Mouse (Mus musculus) embryonic facial prominence, embryonic 12.5 days (tissue): ENCODE measurements around the gene Insig2. TPM values are rescaled to one million over a fixed set of nuclear protein-coding genes. Genes with fewer than 3 reads are reported as not detected.

Experiments used
- ATAC-seq: fragments of 200-750 bp; cut with Nextera tagmentation; 2 replicates; pipeline ENCODE4 v1.8.0; 2017; ENCODE audit not compliant: insufficient number of reproducible peaks, insufficient read depth, low FRiP score, low TSS enrichment
- H3K27ac ChIP-seq: fragments of 300-500 bp; sonication (generic); 2 replicates; pipeline ENCODE4 v1.5.1; 2016; ENCODE audit warnings: mild to moderate bottlenecking
- H3K27me3 ChIP-seq: fragments of 300-500 bp; sonication (generic); 2 replicates; pipeline ENCODE4 v1.6.1; 2016; ENCODE audit warnings: mild to moderate bottlenecking, moderate library complexity
- H3K36me3 ChIP-seq: fragments of 300-500 bp; sonication (generic); 2 replicates; pipeline ENCODE4 v1.6.1; 2016; ENCODE audit warnings: mild to moderate bottlenecking
- H3K4me1 ChIP-seq: fragments of 300-500 bp; sonication (generic); 2 replicates; pipeline ENCODE4 v1.6.1; 2016
- H3K4me2 ChIP-seq: fragments of 300-500 bp; sonication (generic); replicated peaks from 2 replicates; pipeline ENCODE4 v1.6.1; 2016; ENCODE audit warnings: mild to moderate bottlenecking, moderate library complexity
- H3K4me3 ChIP-seq: fragments of 300-500 bp; sonication (generic); 2 replicates; pipeline ENCODE4 v1.5.1; 2016; ENCODE audit warnings: mild to moderate bottlenecking
- H3K9ac ChIP-seq: fragments of 300-500 bp; sonication (generic); 2 replicates; pipeline ENCODE4 v1.6.1; 2016; ENCODE audit warnings: mild to moderate bottlenecking, moderate library complexity
- H3K9me3 ChIP-seq: fragments of 300-500 bp; sonication (generic); 2 replicates; pipeline ENCODE4 v1.6.1; 2016; ENCODE audit warnings: mild to moderate bottlenecking, moderate library complexity
- WGBS: fragments of 180-500 bp; shearing (Covaris S2); methylation state at CpG from one replicate; pipeline ENCODE4 v1.1.7; 2016; 5-methylcytosine and 5-hydroxymethylcytosine counted together
- polyA plus RNA-seq: library from polyadenylated mRNA; unstranded; fragments of >200 nt; fragmentation: Nextera tagmentation; extraction: Ambion mirVana; gene quantifications from 2 replicates; pipeline ENCODE4 v1.2.1, GENCODE M21; 2016

Gene Insig2
- polyA plus RNA-seq, 1 experiment from 2014 or later: 23.3 TPM

DNA sequence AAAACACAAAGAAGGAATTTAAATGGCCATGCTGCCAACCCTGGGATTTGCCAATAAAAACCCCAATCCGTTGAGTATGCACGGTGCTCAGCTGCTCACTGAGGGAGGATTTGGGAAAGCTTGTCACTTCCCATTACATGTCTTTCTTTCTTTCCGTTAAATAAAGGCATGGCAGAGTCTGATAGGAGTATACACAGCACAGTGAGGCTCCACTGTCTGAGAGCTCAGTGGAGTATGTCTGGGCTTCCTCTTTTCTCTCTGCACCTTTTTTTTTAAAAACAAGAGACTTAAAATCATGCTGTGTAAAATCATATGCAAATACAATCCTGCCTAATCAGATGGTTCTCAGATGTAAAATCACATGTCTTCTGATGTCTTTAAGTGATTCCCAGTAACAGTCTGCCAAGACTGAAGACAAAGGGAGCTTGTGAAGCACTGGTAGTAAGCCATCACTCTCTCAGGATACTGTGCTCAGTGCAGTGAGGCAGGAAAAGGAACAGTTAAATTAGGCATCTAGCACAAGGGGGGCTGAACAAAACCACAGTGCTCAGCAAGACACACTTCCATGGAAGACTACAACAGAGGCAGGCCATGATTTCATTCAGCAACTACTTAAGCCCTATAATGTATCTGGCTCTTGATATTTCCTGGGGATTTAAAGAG lies 17.5 kb downstream of the Insig2 start:
- H3K4me2 ChIP-seq: no peak overlapping the region
- WGBS: 61% methylated on average over 3 of the region's 3 CpGs
- H3K4me1 ChIP-seq: no peaks in the 10 kb centered on the region
- peaks cover 9% of the 10 kb centered on the region; the same call in 1 of the 2 replicates for H3K36me3 ChIP-seq
- H3K9ac ChIP-seq: no peak overlapping the region
- ATAC-seq: no peak
- H3K9me3 ChIP-seq: no peaks in the 10 kb centered on the region
- H3K27me3 ChIP-seq: no peaks in the 10 kb centered on the region
- no peak overlapping the region for H3K27ac ChIP-seq
- no peak overlapping the region for H3K4me3 ChIP-seq

- H3K9me3 ChIP-seq: no peaks in the 10 kb centered on the region
- no peak overlapping the region for H3K9ac ChIP-seq
- H3K27me3 ChIP-seq: no peaks in the 10 kb centered on the region
- H3K27ac ChIP-seq: no peak overlapping the region
- 91% methylated on average over 1 of the region's 1 CpGs for WGBS
- ATAC-seq: no peak
- no peaks in the 10 kb centered on the region for H3K4me1 ChIP-seq
- H3K36me3 ChIP-seq: peaks cover 9% of the 10 kb centered on the region; the same call in 1 of the 2 replicates
- H3K4me3 ChIP-seq: no peak overlapping the region
- no peak overlapping the region for H3K4me2 ChIP-seq
Observed at GRCm38 (mm10) chr1:121313181-121313580, 19.2 kb downstream of the Insig2 start.

GRCm38 (mm10) chr1:121312326-121312725 lies 20.1 kb downstream of the Insig2 start:
- WGBS: 90% methylated on average over 4 of the region's 4 CpGs
- ATAC-seq: no peak
- no peaks in the 10 kb centered on the region for H3K4me1 ChIP-seq

DNA sequence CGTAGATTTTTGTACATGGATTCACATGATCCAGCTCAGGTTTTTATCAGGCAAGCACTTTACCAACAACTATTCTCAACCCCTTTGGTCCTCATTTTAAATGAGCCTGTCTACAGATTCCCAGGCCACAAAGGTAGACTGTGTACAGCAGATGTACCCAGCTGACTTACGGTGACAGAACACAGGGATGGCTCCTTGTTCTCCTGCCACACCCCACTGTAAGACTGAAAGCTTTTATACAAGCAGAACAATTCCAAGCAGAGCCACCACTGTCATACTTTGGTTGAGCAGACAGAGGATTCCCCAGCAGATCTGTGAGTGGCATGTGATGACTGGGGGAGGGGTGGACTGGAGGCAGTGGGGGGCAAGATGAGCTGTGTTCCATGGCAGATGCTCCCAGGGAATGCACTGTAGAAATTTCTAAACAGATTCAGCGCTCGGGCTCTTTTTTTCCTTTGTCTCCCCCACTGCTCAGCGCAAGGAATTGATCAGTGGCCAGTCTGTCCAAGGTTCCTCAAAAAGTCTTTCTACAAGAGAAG lies 35.6 kb downstream of the Insig2 start:
- H3K4me3 ChIP-seq: no peak overlapping the region
- no peak overlapping the region for H3K9ac ChIP-seq
- no peaks in the 10 kb centered on the region for H3K36me3 ChIP-seq
- no peaks in the 10 kb centered on the region for H3K4me1 ChIP-seq
- no peaks in the 10 kb centered on the region for H3K27me3 ChIP-seq
- no peak overlapping the region for H3K27ac ChIP-seq
- H3K9me3 ChIP-seq: no peaks in the 10 kb centered on the region
- no peak overlapping the region for H3K4me2 ChIP-seq
- WGBS: 86% methylated on average over 5 of the region's 5 CpGs
- ATAC-seq: no peak

More at GRCm38 (mm10) chr1:121312326-121312725, 20.1 kb downstream of the Insig2 start:
- Histone ChIP-seq H3K27me3 (no peaks in the 10 kb centered on the region), H3K9ac (no peak overlapping the region), H3K36me3 (peaks cover 9% of the 10 kb centered on the region; the same call in 1 of the 2 replicates), H3K27ac (no peak overlapping the region), H3K4me2 (no peak overlapping the region), H3K9me3 (no peaks in the 10 kb centered on the region), H3K4me3 (no peak overlapping the region)

- no peaks in the 10 kb centered on the region for H3K27me3 ChIP-seq
- no peaks in the 10 kb centered on the region for H3K36me3 ChIP-seq
- H3K4me2 ChIP-seq: no peak overlapping the region
- no peak overlapping the region for H3K4me3 ChIP-seq
- WGBS: 61% methylated on average over 3 of the region's 3 CpGs
- no peaks in the 10 kb centered on the region for H3K9me3 ChIP-seq
- H3K4me1 ChIP-seq: no peaks in the 10 kb centered on the region
- no peak overlapping the region for H3K27ac ChIP-seq
- ATAC-seq: no peak
- H3K9ac ChIP-seq: no peak overlapping the region
Observed at GRCm38 (mm10) chr1:121293571-121293970, 38.8 kb downstream of the Insig2 start.

DNA sequence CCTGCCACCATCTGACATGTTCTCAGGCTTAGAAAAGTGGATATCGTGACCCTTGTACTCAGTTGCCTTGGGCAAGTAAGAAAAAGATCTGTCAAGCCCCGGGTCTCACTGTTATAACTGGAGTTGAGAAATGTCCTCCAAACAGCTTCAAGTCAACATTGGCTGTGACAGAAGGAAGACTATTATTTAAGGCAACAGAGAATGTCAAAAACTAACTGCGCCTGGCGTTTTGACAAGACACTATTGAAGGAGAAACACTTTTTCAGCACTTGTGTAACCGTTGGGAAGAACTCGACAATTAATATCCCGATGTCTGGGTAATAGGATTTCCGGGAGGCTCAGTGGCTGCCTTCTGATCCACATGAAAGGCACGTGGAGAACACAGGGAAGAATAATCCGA lies 41.5 kb downstream of the Insig2 start:
- no peak overlapping the region for H3K4me2 ChIP-seq
- no peaks in the 10 kb centered on the region for H3K9me3 ChIP-seq
- no peaks in the 10 kb centered on the region for H3K36me3 ChIP-seq
- no peaks in the 10 kb centered on the region for H3K4me1 ChIP-seq
- H3K4me3 ChIP-seq: no peak overlapping the region
- no peak overlapping the region for H3K27ac ChIP-seq
- ATAC-seq: no peak
- H3K27me3 ChIP-seq: no peaks in the 10 kb centered on the region
- no peak overlapping the region for H3K9ac ChIP-seq
- WGBS: 76% methylated on average over 10 of the region's 10 CpGs

GRCm38 (mm10) chr1:121290340-121290739 lies 42.0 kb downstream of the Insig2 start:
- H3K9me3 ChIP-seq: no peaks in the 10 kb centered on the region
- WGBS: 65% methylated on average over 5 of the region's 5 CpGs
- no peak overlapping the region for H3K4me2 ChIP-seq
- no peaks in the 10 kb centered on the region for H3K27me3 ChIP-seq
- H3K4me1 ChIP-seq: no peaks in the 10 kb centered on the region
- H3K27ac ChIP-seq: no peak overlapping the region
- no peak for ATAC-seq
- no peak overlapping the region for H3K9ac ChIP-seq
- H3K4me3 ChIP-seq: no peak overlapping the region
- H3K36me3 ChIP-seq: no peaks in the 10 kb centered on the region

DNA sequence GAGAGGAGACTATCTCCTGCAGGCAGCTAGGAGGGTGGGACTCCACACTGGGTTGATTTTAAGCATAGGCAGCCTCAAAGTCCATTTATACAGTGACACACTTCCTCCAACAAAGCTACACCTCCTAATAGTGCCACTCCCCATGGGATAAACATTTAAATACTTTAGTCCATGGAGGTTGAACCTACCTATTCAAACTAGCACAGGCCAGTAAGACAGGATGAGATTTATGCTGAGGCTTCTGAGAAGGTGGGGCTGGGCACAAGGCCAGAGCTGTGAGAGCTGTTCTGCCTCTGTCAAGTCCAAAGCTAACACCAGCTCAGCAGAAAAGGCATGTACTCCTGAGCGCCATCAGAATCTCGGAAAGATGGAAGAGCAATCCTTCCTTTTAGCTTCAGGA lies 48.2 kb downstream of the Insig2 start:
- Histone ChIP-seq H3K36me3 (no peaks in the 10 kb centered on the region), H3K9me3 (no peaks in the 10 kb centered on the region), H3K4me3 (no peak overlapping the region), H3K4me1 (no peaks in the 10 kb centered on the region), H3K9ac (no peak overlapping the region), H3K27ac (no peak overlapping the region), H3K27me3 (no peaks in the 10 kb centered on the region), H3K4me2 (no peak overlapping the region)
- 95% methylated on average over 2 of the region's 2 CpGs for WGBS
- ATAC-seq: no peak

GRCm38 (mm10) chr1:121280501-121280900 lies 51.9 kb downstream of the Insig2 start:
- no peak overlapping the region for H3K9ac ChIP-seq
- no peaks in the 10 kb centered on the region for H3K4me1 ChIP-seq
- H3K27me3 ChIP-seq: no peaks in the 10 kb centered on the region
- H3K27ac ChIP-seq: no peak overlapping the region
- WGBS: 83% methylated on average over 1 of the region's 1 CpGs
- no peak overlapping the region for H3K4me3 ChIP-seq
- H3K36me3 ChIP-seq: no peaks in the 10 kb centered on the region
- H3K4me2 ChIP-seq: no peak overlapping the region
- no peak for ATAC-seq
- no peaks in the 10 kb centered on the region for H3K9me3 ChIP-seq

- H3K4me2 ChIP-seq: no peak overlapping the region
Observed at GRCm38 (mm10) chr1:121278370-121278769, 54.0 kb downstream of the Insig2 start.

GRCm38 (mm10) chr1:121277466-121277865 lies 54.9 kb downstream of the Insig2 start:
- Histone ChIP-seq H3K27ac (no peak overlapping the region), H3K9me3 (no peaks in the 10 kb centered on the region), H3K36me3 (no peaks in the 10 kb centered on the region), H3K27me3 (no peaks in the 10 kb centered on the region), H3K9ac (no peak overlapping the region), H3K4me3 (no peak overlapping the region), H3K4me2 (no peak overlapping the region), H3K4me1 (no peaks in the 10 kb centered on the region)
- ATAC-seq: no peak
- WGBS: 87% methylated on average over 4 of the region's 4 CpGs

More at GRCm38 (mm10) chr1:121278370-121278769, 54.0 kb downstream of the Insig2 start:
- H3K27me3 ChIP-seq: no peaks in the 10 kb centered on the region
- H3K27ac ChIP-seq: no peak overlapping the region
- H3K4me3 ChIP-seq: no peak overlapping the region
- no peaks in the 10 kb centered on the region for H3K9me3 ChIP-seq
- 76% methylated on average over 3 of the region's 3 CpGs for WGBS
- no peak overlapping the region for H3K9ac ChIP-seq
- H3K4me1 ChIP-seq: no peaks in the 10 kb centered on the region
- ATAC-seq: no peak
- no peaks in the 10 kb centered on the region for H3K36me3 ChIP-seq

- H3K27me3 ChIP-seq: no peaks in the 10 kb centered on the region
- no peaks in the 10 kb centered on the region for H3K36me3 ChIP-seq
- no peak overlapping the region for H3K4me3 ChIP-seq
- H3K9ac ChIP-seq: no peak overlapping the region
- no peak for ATAC-seq
- no peaks in the 10 kb centered on the region for H3K4me1 ChIP-seq
- H3K4me2 ChIP-seq: no peak overlapping the region
- no peaks in the 10 kb centered on the region for H3K9me3 ChIP-seq
- WGBS: 66% methylated on average over 3 of the region's 3 CpGs
- no peak overlapping the region for H3K27ac ChIP-seq
Observed at GRCm38 (mm10) chr1:121275961-121276506, 56.4 kb downstream of the Insig2 start.
